Mouse (Mus musculus): ENCODE data around the gene Wwc2.

- TF ChIP-seq POLR2A (IDR thresholded peaks at IDR 0.05; ENCODE audit: borderline replicate concordance, low read depth, low read length) (no peak), CTCF (IDR thresholded peaks at IDR 0.05; ENCODE audit: low read depth, low read length) (no peak)
Measured at GRCm38 (mm10) chr8:47810666-47811015, 180.1 kb downstream of the Wwc2 start.
